Mouse (Mus musculus): ENCODE results near the gene Rxylt1. TPM values are rescaled to one million over a fixed set of nuclear protein-coding genes. Genes with fewer than 3 reads are reported as not detected.

The Rxylt1 gene
- 10 to 100 TPM; 42.3 to 43.2 TPM for total RNA-seq (2021)
- long read RNA-seq, experiment 1, full-length matches to known transcripts: 34 of 57 reads
- long read RNA-seq, experiment 1, partial matches to known transcripts: 0 of 57 reads
- long read RNA-seq, experiment 1, other reads (novel, unspliced or antisense): 23 of 57 reads
- long read RNA-seq, experiment 2, full-length matches to known transcripts: 32 of 51 reads
- long read RNA-seq, experiment 2, partial matches to known transcripts: 3 of 51 reads
- long read RNA-seq, experiment 2, other reads (novel, unspliced or antisense): 16 of 51 reads

GRCm38 (mm10) chr10:122096980-122097844 lies at the start of gene Rxylt1:
Gene Rxylt1, minus strand, starts transcription at chr10:122097371.
- intact Hi-C loops (cut with DNase I): no loop called here
- DNase-seq (ENCODE audit: low spot score in 2 of 2): peak; percentile 94 to 95

- intact Hi-C loops (cut with DNase I): no loop called here
- no peak for DNase-seq (ENCODE audit: low spot score in 2 of 2)
Measured at GRCm38 (mm10) chr10:122121290-122121970, 24.3 kb upstream of the Rxylt1 start.

GRCm38 (mm10) chr10:122120500-122121289 lies 23.5 kb upstream of the Rxylt1 start:
- no peak for DNase-seq (ENCODE audit: low spot score in 2 of 2)
- intact Hi-C loops (cut with DNase I): no loop called here

GRCm38 (mm10) chr10:122119451-122119850 lies 22.3 kb upstream of the Rxylt1 start:
- no peak for DNase-seq (ENCODE audit: low spot score in 2 of 2)
- intact Hi-C loops (cut with DNase I): no loop called here

GRCm38 (mm10) chr10:122116636-122117035 lies 19.5 kb upstream of the Rxylt1 start:
- intact Hi-C loops (cut with DNase I): no loop called here
- no peak for DNase-seq (ENCODE audit: low spot score in 2 of 2)

GRCm38 (mm10) chr10:122106633-122107028 lies 9.5 kb upstream of the Rxylt1 start:
- DNase-seq (ENCODE audit: low spot score in 2 of 2): no peak
- intact Hi-C loops (cut with DNase I): loop anchor here (5.0 kb wide), 1 partner anchor 436 kb away; no protein-coding TSS in a partner anchor

GRCm38 (mm10) chr10:122105889-122106632 lies 8.9 kb upstream of the Rxylt1 start:
- no peak for DNase-seq (ENCODE audit: low spot score in 2 of 2)
- intact Hi-C loops (cut with DNase I): loop anchor here (5.0 kb wide), 1 partner anchor 436 kb away; no protein-coding TSS in a partner anchor

- intact Hi-C loops (cut with DNase I): loop anchor here (5.0 kb wide), 1 partner anchor 437 kb away; no protein-coding TSS in a partner anchor
Measured at GRCm38 (mm10) chr10:122105407-122105806, 8.2 kb upstream of the Rxylt1 start.

GRCm38 (mm10) chr10:122102675-122103074 lies 5.5 kb upstream of the Rxylt1 start:
- intact Hi-C loops (cut with DNase I): loop anchor here (5.0 kb wide), 1 partner anchor 425 kb away; no protein-coding TSS in a partner anchor

More at GRCm38 (mm10) chr10:122105407-122105806, 8.2 kb upstream of the Rxylt1 start:
- DNase-seq (ENCODE audit: low spot score in 2 of 2): peak; percentile 76 to 85

GRCm38 (mm10) chr10:122096462-122096979 lies 650 bp downstream of the Rxylt1 start:
- peak; percentile 31 to 36 for DNase-seq (ENCODE audit: low spot score in 2 of 2)
- intact Hi-C loops (cut with DNase I): no loop called here

More at GRCm38 (mm10) chr10:122102675-122103074, 5.5 kb upstream of the Rxylt1 start:
- DNase-seq (ENCODE audit: low spot score in 2 of 2): no peak

- DNase-seq (ENCODE audit: low spot score in 2 of 2): no peak
Measured at GRCm38 (mm10) chr10:122090472-122090871, 6.7 kb downstream of the Rxylt1 start.

GRCm38 (mm10) chr10:122081352-122081751 lies 15.8 kb downstream of the Rxylt1 start:
- intact Hi-C loops (cut with DNase I): no loop called here

More at GRCm38 (mm10) chr10:122090472-122090871, 6.7 kb downstream of the Rxylt1 start:
- intact Hi-C loops (cut with DNase I): no loop called here

GRCm38 (mm10) chr10:122069153-122069552 lies 28.0 kb downstream of the Rxylt1 start:
- no peak for DNase-seq (ENCODE audit: low spot score in 2 of 2)
- intact Hi-C loops (cut with DNase I): no loop called here

More at GRCm38 (mm10) chr10:122081352-122081751, 15.8 kb downstream of the Rxylt1 start:
- no peak for DNase-seq (ENCODE audit: low spot score in 2 of 2)

GRCm38 (mm10) chr10:122055826-122056225 lies 41.3 kb downstream of the Rxylt1 start:
- no peak for DNase-seq (ENCODE audit: low spot score in 2 of 2)
- intact Hi-C loops (cut with DNase I): loop anchor here (10.0 kb wide), 1 partner anchor 291 kb away; no protein-coding TSS in a partner anchor

- intact Hi-C loops (cut with DNase I): loop anchor here (10.0 kb wide), 1 partner anchor 290 kb away; no protein-coding TSS in a partner anchor
- DNase-seq (ENCODE audit: low spot score in 2 of 2): peak; percentile 20 to 27
Measured at GRCm38 (mm10) chr10:122054535-122054934, 42.6 kb downstream of the Rxylt1 start.

- intact Hi-C loops (cut with DNase I): loop anchor here (1.0 to 10.0 kb wide), 5 partner anchors 287 to 411 kb away; partner anchors contain the start of gene D930020B18Rik
- peak; percentile 84 to 90 for DNase-seq (ENCODE audit: low spot score in 2 of 2)
Measured at GRCm38 (mm10) chr10:122051831-122052230, 45.3 kb downstream of the Rxylt1 start.

GRCm38 (mm10) chr10:122047727-122048365 lies 49.3 kb downstream of the Rxylt1 start:
- peak; percentile 58 to 84 for DNase-seq (ENCODE audit: low spot score in 2 of 2)
- intact Hi-C loops (cut with DNase I): loop anchor here (5.0 kb wide), 2 partner anchors 91 to 211 kb away; no protein-coding TSS in a partner anchor

All from left cerebral cortex, postnatal 14 days (tissue).